In the genomic region with DNA sequence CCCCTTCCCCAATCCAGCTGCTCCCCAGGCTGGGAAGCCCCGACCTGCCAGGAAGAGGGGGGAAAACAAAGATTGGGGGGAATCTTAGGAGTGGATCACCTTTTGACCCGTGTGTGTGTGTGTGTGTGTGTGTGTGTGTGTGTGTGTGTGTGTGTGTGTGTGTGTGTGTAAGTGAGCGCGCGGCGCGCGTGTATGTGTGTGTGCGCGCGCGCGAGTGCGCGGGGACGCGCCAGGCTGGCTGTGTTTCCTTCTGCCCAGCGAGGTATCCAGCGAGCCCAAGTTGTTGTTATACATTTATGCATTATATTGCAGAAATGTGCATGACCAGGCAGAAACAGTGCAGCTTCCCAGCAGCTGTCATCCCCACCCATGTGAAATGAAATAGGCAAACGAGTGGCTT, we compare ENCODE assay signal across 8 mouse cellular contexts. TPM values are rescaled to one million over a fixed set of nuclear protein-coding genes. Genes with fewer than 3 reads are reported as not detected.
DNase-seq lines count a peak whose midpoint lies in the region; ATAC-seq lines count a peak whose summit lies in the region.

No protein-coding gene starts in this region.

- H3K4me2 ChIP-seq in heart, embryonic 13.5 days = peak overlapping the region; percentile 91

- peak; percentile 50 to 80 for DNase-seq in cerebellum, adult 18-20 months
- no peak for DNase-seq in cerebellum, postnatal 4 days (ENCODE audit: low spot score in 2 of 2)
- peak; percentile 78 for DNase-seq in retina, embryonic 14.5 days (ENCODE audit: low spot score)
- no peak for DNase-seq in retina, postnatal 1 day
- DNase-seq in liver = peak; percentile 65
- peak; percentile 47 for DNase-seq in right cerebral cortex, postnatal 4 days
- no peak for DNase-seq in gastrocnemius, postnatal 25 days

- H3K36me3 ChIP-seq in heart, embryonic 13.5 days = no peaks in the 10 kb centered on the region

- peak overlapping the region; percentile 84 for H3K4me3 ChIP-seq in heart, embryonic 13.5 days

- no peak for ATAC-seq in heart, embryonic 13.5 days (ENCODE audit: extremely low read depth, insufficient number of reproducible peaks, low FRiP score, low TSS enrichment)

- WGBS in heart, embryonic 13.5 days = 3% methylated on average over 7 of the region's 20 CpGs

- peak overlapping the region; percentile 100 for H3K27ac ChIP-seq in heart, embryonic 13.5 days (replicated peaks)

- peaks cover 7% of the 10 kb centered on the region for H3K4me1 ChIP-seq in heart, embryonic 13.5 days

- H3K9me3 ChIP-seq in heart, embryonic 13.5 days = no peaks in the 10 kb centered on the region

- peak overlapping the region; percentile 93 for H3K9ac ChIP-seq in heart, embryonic 13.5 days

- no peaks in the 10 kb centered on the region for H3K27me3 ChIP-seq in heart, embryonic 13.5 days (replicated peaks)

RNA-seq across cellular contexts. Expression of a gene that starts 0.3 kb away (rescaled TPM):
- 2.1 and 2.4 TPM in 2 replicates for polyA plus RNA-seq in heart, embryonic 13.5 days (2015; fragmentation: Nextera tagmentation; extraction: Ambion mirVana)
- 1 to 10 TPM; 2.4 to 2.5 TPM for total RNA-seq in gastrocnemius, postnatal 25 days (2021)

Comparison
In these comparisons a context has a peak if more than half of its experiments do, and no peak if none do; other contexts are left out.
1. DNase-seq: peak in cerebellum, adult 18-20 months (2 of 2), retina, embryonic 14.5 days (single experiment), liver (single experiment) and right cerebral cortex, postnatal 4 days (single experiment); none in cerebellum, postnatal 4 days (0 of 2), retina, postnatal 1 day (single experiment) and gastrocnemius, postnatal 25 days (single experiment).